Mouse (Mus musculus): ENCODE measurements at regions not wholly inside any gene's neighbourhood (a gene's known extent, or its start where the extent isn't known, plus 50 kb on each side); places are given as distances from the start of the nearest gene placed in this dataset.

DNA sequence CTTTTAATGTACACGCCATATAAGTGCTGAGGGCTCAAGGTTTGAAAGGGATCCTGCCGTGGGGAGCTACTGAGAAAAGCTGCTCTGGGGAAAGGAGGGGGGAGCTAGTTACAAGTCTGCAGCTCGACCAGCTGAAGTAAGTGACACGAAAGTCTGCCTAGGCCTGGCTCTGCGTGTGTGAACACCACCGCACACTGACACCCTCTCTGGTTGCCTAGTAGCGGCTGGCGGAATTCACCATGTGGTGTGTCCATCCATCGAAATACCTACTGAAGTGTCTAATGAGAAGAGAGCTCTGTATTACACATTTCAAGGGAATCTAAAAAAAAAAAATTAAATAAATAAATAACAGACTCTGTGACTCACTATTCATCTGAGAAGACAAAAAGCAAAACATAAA is 813.4 kb downstream of the Diaph3 start:
- TF ChIP-seq CTCF (IDR thresholded peaks at IDR 0.05; ENCODE audit: low read depth, low read length), result no peak
- TF ChIP-seq TAL1 (conservative IDR thresholded peaks at IDR 0.05; ENCODE audit: low read depth, low read length), result no peak
- no peak for TF ChIP-seq POLR2AphosphoS5 (IDR thresholded peaks at IDR 0.05; ENCODE audit: insufficient replicate concordance, low read depth, low read length)
